Mouse (Mus musculus) v-Abl transformed pro-B cells (cell line): ENCODE results near the gene Olfr605.
"Not testable (repeated sequence)": the region's sequence is repeated elsewhere in the genome, so short reads cannot be mapped to it uniquely, and the experiment has no call there.

Experiments used
- in situ Hi-C, 2 experiments: fragments of 400-800 bp; cut with MboI; formaldehyde crosslinking; loops; one replicate each; pipeline ENCODE4 v1.15.1; 2025; ENCODE audit not compliant: unreplicated experiment in 2 of 2

Gene Olfr605

DNA sequence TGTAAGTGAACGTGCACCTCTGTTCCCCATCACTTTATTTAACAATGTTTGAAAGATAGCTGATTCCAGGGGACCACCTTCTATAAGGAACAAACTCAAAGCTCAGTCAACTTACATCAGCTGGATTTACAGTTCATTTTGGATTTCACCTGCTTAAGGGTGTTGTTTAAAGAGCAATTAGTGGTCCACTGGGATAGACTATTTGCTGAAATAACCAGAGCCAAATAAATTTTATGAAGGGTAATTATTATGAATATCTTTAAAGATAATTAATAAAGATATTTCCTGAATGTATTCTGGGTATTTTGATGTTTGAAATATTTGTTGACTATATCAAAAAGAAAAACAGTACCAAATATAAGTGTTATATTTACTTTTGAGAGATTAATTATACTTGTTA lies at the start of gene Olfr605:
Gene Olfr605 (minus strand): TSS at position 101 of the 400 bp plus-strand sequence.
- in situ Hi-C loops = no loop called here

- in situ Hi-C loops = not testable (repeated sequence)
Measured at GRCm38 (mm10) chr7:103477106-103477505, 31.9 kb upstream of the Olfr605 start.

GRCm38 (mm10) chr7:103469577-103469976 lies 24.3 kb upstream of the Olfr605 start, which contains the start of gene Olfr608:
TSS of gene Olfr608 (plus strand) at chr7:103469877.
- in situ Hi-C loops = no loop called here

DNA sequence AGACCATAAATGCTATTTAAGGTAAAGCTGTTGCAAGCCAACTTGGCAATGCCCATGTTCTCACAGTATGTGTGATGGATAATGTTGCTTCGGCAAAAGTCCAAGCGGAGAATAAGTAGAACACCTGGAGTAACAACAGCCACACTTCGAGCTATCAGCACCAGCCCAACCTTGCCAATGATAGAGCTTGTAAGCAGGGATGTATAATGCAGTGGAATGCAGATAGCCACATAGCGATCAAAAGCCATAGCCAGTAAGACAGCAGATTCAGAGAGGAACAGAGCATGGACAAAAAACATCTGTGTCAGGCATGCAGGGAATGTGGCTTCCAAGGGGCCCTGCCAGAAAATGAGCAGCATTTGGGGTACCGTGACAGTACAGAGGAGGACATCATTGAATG lies 15.4 kb upstream of the Olfr605 start:
- in situ Hi-C loops = no loop called here

- in situ Hi-C loops = no loop called here
Measured at GRCm38 (mm10) chr7:103448746-103449145, 3.5 kb upstream of the Olfr605 start, which contains the start of gene Olfr606. TSS of gene Olfr606 (plus strand) at chr7:103449046.

GRCm38 (mm10) chr7:103414772-103415171 lies 30.5 kb downstream of the Olfr605 start, which contains the start of gene Usp17lc:
TSS of gene Usp17lc (plus strand) at chr7:103415072.
- in situ Hi-C loops = not testable (repeated sequence)

DNA sequence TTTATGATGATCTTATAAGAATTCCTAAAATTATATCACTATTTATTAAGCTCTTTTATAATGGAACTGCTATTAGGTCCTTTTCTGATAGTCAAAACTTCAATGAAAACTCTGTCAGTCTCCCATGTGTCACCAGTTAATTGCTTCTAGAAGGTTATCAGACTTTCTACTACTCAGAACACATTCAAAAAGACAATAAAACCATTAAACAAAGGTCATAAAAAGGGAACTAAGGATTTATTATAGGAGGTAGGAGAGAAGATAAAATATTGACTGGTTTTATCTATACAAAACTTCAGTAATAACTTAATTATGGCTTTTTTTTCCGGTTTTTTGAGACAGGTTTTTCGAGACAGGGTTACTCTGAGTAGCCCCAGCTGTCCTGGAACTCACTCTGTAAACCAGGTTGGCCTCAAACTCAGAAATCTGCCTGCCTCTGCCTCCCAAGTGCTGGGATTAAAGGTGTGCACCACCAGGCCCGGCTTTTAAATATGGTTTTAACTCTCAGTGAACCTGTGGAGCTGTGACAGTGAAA lies 38.7 kb downstream of the Olfr605 start:
- in situ Hi-C loops = not testable (repeated sequence)

DNA sequence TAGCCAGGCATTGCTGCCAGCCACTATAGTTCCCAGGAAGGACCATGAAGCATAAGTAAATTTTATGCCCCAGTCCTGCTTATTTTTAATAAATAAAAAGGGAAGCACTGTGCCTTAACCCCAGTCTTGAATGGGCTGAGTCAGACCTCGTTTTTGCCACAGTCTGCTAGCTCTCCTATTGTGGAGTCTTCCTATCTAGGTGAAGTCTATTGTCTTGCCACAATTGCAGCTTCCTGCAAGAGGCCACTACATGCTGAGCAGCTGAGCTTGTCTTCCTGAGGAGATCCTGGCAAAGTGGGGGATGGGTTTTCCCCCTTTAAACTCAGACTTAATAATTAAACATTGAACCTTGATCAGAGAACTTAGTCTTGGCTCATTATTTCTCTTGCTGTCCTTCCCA lies 46.3 kb downstream of the Olfr605 start:
- in situ Hi-C loops = no loop called here

DNA sequence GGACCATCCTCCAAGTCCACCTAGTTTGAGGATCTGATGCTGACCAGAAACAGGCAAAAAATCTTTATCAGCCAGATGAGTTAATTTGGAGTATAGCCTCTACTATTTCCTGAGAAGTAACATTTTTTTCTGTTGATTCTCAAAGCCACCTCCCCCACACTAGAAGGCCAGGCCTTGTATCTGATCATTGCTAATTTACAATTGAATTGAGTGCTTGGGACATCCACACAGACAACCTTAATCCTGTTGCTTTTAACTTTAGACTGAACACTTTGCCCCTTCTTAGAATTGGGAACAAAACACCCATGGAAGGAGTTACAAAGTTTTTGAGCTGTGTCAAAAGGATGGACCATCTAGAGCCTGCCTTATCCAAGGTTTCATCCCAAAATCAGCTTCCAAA lies 47.5 kb downstream of the Olfr605 start:
- in situ Hi-C loops = no loop called here
